Mouse (Mus musculus) lung, adult 2 months (tissue): ENCODE data around the gene Olfr943. TPM values are rescaled to one million over a fixed set of nuclear protein-coding genes. Genes with fewer than 3 reads are reported as not detected.

ENCODE experiments used
- DNase-seq: peaks from one replicate; pipeline ENCODE4 v3.0.0; 2022
- H3K4me1 ChIP-seq: fragments of 200-500 bp; 2 replicates; pipeline ENCODE4 v1.6.1; 2011; ENCODE audit warnings: low read length; ENCODE audit not compliant: control insufficient read depth, insufficient read depth
- H3K4me3 ChIP-seq: fragments of 200-500 bp; replicated peaks from 2 replicates; pipeline ENCODE3; 2011; ENCODE audit warnings: low read depth, mild to moderate bottlenecking, control low read depth, low read length; ENCODE audit errors: extremely low read depth
- CTCF ChIP-seq: fragments of 200-500 bp; IDR thresholded peaks from 2 replicates; pipeline ENCODE4 v1.5.1; 2011; ENCODE audit warnings: mild to moderate bottlenecking, low read length, control low read depth; ENCODE audit not compliant: insufficient read depth
- POLR2A ChIP-seq: fragments of 200-500 bp; IDR thresholded peaks from 2 replicates; pipeline ENCODE4 v1.6.1; 2011; ENCODE audit warnings: low read depth, mild to moderate bottlenecking, control low read depth, low read length, borderline replicate concordance; ENCODE audit errors: extremely low read depth
- WGBS: fragments of 180-500 bp; shearing (Covaris S2); methylation state at CpG from one replicate; pipeline ENCODE4 v1.1.7; 2018; 5-methylcytosine and 5-hydroxymethylcytosine counted together
- polyA plus RNA-seq: library from polyadenylated mRNA; depleted of rRNA; stranded (reverse); fragments of >200 nt; gene quantifications from 2 replicates; pipeline ENCODE4 v1.2.3, GENCODE M21; 2012; rRNA removed

Olfr943 gene
- not detected in 2 replicates for polyA plus RNA-seq

DNA sequence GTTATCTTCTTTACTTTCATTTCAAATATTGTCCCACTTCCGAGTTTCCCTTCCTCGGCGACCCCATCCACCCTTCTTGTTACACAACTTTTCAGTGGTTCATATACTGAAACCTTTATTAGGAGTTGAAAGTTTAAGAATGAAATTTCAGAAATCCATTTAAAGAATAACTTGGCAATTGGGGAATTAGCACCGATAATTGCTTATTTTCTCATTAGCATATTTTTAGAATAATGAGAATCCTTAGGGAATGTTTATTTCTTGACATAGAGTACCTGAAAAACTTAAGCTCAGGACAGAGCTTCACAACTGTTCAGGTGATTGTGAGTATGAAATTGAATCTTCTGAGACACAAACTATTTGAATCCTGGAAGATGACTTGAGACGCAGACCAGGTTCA is at the start of gene Olfr943:
Gene Olfr943 (plus strand): TSS at position 301 of the 400 bp plus-strand sequence.
- WGBS: 90% methylated on average over 5 of the region's 5 CpGs
- Histone ChIP-seq H3K4me1 (no peaks in the 10 kb centered on the region), H3K4me3 (no peak within 1 kb of the TSS)
- no peak for DNase-seq
- TF ChIP-seq POLR2A: no peak
- no peak for TF ChIP-seq CTCF

DNA sequence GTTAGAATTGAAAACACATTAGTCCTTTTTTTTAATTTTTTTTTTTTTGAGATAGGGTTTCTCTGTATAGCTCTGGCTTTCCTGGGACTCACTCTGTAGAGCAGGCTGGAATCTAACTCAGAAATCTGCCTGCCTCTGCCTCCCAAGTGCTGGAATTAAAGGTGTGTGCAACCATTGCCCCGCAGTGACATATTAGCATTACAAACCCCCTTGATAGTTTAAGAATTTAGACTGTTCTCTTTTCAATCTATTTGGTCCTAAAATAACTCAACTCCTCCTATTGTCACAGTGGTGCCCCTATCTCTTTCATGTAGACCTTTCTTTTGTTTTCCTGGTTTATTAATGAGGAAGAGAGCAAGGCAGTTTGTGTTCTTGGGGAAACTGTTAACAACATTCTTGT is 38.8 kb upstream of the Olfr943 start:
- DNase-seq: no peak
- TF ChIP-seq POLR2A (no peak), CTCF (no peak)
- Histone ChIP-seq H3K4me1 (no peaks in the 10 kb centered on the region), H3K4me3 (no peak overlapping the region)
- 70% methylated on average over 1 of the region's 1 CpGs for WGBS

DNA sequence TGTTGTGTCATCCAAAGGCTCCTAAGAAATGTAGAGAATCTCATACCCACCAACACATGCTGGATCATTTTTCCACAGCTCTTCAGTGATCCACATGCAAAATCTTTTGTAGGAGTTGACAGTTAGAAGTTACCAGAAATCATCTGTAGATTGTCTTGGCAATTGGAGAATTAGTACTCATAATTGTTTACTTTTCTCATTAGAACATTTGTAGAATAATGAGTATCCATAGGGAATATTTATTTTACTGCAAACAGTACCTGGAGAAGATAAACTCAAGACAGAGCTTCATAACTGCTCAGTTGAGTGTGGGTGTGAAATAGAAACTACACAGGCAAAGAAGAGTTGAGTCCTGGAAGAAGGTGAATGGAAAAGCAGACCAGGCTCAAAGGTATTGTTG is 38.3 kb upstream of the Olfr943 start, which contains the start of gene Olfr27:
Gene Olfr27 (plus strand): TSS at position 301 of the 400 bp plus-strand sequence.
- Histone ChIP-seq H3K4me3 (no peak within 1 kb of the TSS), H3K4me1 (no peaks in the 10 kb centered on the region)
- no peak for DNase-seq
- TF ChIP-seq POLR2A (no peak), CTCF (no peak)

DNA sequence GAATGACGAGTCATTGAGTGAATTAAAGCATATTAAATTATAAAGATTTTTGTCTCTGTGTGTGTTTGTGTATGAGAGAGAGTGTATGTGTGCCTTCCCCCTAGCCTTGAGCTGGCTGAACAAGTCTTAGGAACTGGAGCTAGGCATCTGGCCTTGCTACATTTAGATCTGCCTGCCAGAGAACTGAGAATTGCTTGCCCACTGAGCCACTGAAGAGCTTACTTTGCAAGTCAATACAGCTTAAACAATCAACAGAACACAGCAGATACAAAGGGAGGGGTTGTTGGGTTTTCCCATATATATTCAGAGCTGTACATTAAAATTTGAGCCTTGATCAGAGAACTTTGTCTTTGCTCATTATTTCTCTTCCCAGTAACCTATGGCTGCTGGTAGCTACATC is 13.7 kb upstream of the Olfr943 start:
- WGBS: 28% methylated on average over 1 of the region's 1 CpGs
- Histone ChIP-seq H3K4me1 (no peaks in the 10 kb centered on the region), H3K4me3 (no peak overlapping the region)
- TF ChIP-seq POLR2A (no peak), CTCF (no peak)
- no peak for DNase-seq

DNA sequence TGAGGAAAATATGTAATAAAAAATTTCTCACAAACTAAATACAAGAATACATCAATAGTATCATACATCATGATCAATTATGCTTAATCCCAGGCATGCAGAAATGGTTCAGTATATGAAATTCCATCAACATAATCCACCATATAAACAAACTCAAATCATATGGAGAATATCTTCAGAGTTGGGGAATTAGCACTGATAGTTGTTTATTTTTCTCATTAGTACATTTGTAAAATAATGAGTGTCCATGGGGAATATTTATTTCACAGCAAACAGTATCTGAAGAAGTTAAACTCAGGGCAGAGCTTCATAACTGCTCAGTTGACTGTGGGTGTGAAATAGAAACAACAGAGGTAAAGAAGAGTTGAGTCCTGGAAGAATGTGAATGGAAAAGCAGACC is 35.5 kb downstream of the Olfr943 start, which contains the start of gene Olfr944:
Gene Olfr944 (plus strand): TSS at position 301 of the 400 bp plus-strand sequence.
- DNase-seq: no peak
- Histone ChIP-seq H3K4me1 (no peaks in the 10 kb centered on the region), H3K4me3 (no peak within 1 kb of the TSS)
- TF ChIP-seq CTCF (no peak), POLR2A (no peak)

Other genes with a start within 250 kb of the Olfr943 start
- gene Olfr930, start 236.5 kb upstream of the Olfr943 start, polyA plus RNA-seq: not detected in 2 replicates
- gene Olfr933, start 194.0 kb upstream of the Olfr943 start, polyA plus RNA-seq: not detected in 2 replicates
- not detected in 2 replicates for gene Olfr934, start 178.0 kb upstream of the Olfr943 start, polyA plus RNA-seq
- not detected in 2 replicates for gene Olfr935, start 166.6 kb upstream of the Olfr943 start, polyA plus RNA-seq
- gene Olfr146, start 142.9 kb upstream of the Olfr943 start, polyA plus RNA-seq: not detected in 2 replicates
- not detected in 2 replicates for gene Olfr937, start 101.4 kb upstream of the Olfr943 start, polyA plus RNA-seq
- not detected in 2 replicates for gene Olfr938, start 87.4 kb upstream of the Olfr943 start, polyA plus RNA-seq
- not detected in 2 replicates for gene Olfr27, start 38.2 kb upstream of the Olfr943 start, polyA plus RNA-seq
- not detected in 2 replicates for gene Olfr944, start 35.6 kb downstream of the Olfr943 start, polyA plus RNA-seq
- not detected in 2 replicates for gene Olfr1537, start 83.7 kb downstream of the Olfr943 start, polyA plus RNA-seq
- not detected in 2 replicates for gene Olfr945, start 110.5 kb downstream of the Olfr943 start, polyA plus RNA-seq
- gene Olfr948, start 159.7 kb downstream of the Olfr943 start, polyA plus RNA-seq: not detected in 2 replicates
- gene Olfr951, start 221.1 kb downstream of the Olfr943 start, polyA plus RNA-seq: not detected in 2 replicates